Mouse (Mus musculus): ENCODE data around the gene Impdh2.

Impdh2 gene

GRCm38 (mm10) chr9:108608889-108609288, 48.8 kb downstream of the Impdh2 start:
- DNase-seq = no peak

GRCm38 (mm10) chr9:108611488-108611887, 51.4 kb downstream of the Impdh2 start:
- peak; percentile 85 for DNase-seq
